Mouse (Mus musculus) liver, embryonic 15.5 days (tissue): ENCODE results near the gene Suclg1. TPM values are rescaled to one million over a fixed set of nuclear protein-coding genes. Genes with fewer than 3 reads are reported as not detected.

Experiments
- polyA plus RNA-seq: library from polyadenylated mRNA; unstranded; fragments of >200 nt; fragmentation: Nextera tagmentation; extraction: Ambion mirVana; gene quantifications from 2 replicates; pipeline ENCODE4 v1.2.1, GENCODE M21; 2015

The Suclg1 gene
- polyA plus RNA-seq, 1 experiment from 2014 or later, result 130 TPM

Other genes starting within 250 kb of the Suclg1 start
- gene Dnah6, start 26.7 kb upstream of the Suclg1 start, polyA plus RNA-seq, result 0.01 and 0.02 TPM in 2 replicates
- not detected in 2 replicates for gene 4931417E11Rik, start 221.3 kb downstream of the Suclg1 start, polyA plus RNA-seq